Mouse (Mus musculus): ENCODE measurements around the gene Ffar4.

Gene Ffar4

DNA sequence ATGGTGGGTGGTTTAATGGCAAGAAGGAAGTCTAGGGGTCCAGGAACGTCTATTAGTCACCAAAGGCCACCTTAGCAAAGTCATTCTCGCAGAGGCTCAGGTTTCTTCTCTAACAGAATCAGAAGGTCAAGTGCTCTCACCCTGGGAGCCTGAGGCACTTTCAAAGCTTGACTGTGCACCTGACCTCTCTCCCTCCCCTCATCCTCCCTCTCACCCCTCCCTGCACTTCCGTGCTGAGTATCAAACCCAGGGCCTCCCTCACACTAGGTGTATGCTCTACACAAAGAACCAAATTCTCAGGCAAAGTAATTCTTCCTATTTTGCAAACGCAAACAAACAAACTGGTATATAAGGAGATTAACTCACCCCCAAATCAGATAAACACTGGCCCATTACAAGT lies 640 bp upstream of the Ffar4 start:
- no peak for DNase-seq (ENCODE audit: low spot score in 2 of 2)

GRCm38 (mm10) chr19:38107871-38108270 lies 11.0 kb downstream of the Ffar4 start:
- DNase-seq (ENCODE audit: low spot score in 2 of 2): no peak

DNA sequence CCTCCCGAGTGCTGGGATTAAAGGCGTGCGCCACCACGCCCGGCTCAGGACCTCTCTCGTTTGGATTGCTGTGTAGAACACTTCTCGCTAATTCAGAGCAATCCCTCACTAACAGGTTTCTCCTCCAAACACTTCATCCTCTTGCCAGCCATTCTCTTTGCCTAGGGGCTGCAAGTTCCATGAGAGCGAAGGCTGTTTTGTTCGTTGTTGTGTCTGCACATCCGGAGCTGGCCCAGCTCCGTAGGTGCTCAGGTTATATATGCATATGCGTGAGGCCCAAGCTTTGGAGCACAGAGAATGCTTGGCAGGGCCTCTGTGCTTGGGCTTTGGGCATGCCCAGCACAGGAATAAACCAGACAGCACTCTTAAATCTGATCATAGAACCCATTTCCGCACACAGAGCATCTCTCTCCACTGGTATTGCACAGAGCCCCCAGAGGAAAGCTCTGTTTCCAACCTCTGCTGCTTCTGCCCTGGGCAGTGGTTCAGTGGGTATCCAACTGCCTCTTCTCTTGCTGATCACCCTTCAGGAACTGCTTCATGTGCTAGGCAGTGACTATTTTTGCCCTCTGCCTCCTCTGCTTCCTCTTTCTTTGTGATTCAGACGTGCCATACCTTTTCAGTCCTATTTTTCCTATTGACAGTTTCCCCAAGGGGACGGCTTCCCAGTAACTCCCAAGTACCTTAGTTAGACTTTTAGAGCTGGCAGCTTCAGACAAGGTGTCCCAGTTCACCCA lies 12.8 kb downstream of the Ffar4 start:
- DNase-seq (ENCODE audit: low spot score in 2 of 2): no peak

DNA sequence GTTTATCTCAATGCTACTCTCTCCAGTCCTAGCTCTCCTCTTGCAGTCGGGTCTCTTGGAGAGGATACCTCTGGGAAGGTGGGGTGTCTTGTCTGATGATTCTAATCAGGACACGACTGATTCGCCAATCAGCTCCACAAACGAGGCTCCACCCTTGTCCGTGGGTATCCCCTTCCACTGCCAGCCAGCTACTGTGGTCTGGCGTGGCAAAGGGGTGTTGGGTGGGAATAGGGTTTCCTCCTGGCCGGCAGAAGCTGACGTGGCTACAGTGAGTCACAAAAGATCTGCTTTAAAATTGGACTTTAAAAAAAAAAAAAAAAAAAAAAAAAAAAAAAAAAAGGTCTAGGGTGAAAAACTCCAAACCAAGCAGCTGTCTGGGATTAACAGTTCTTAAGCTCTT lies 14.2 kb downstream of the Ffar4 start:
- DNase-seq (ENCODE audit: low spot score in 2 of 2): no peak

GRCm38 (mm10) chr19:38112575-38112974 lies 15.7 kb downstream of the Ffar4 start:
- DNase-seq (ENCODE audit: low spot score in 2 of 2): no peak

GRCm38 (mm10) chr19:38114834-38115491 lies 18.1 kb downstream of the Ffar4 start:
- DNase-seq (ENCODE audit: low spot score in 2 of 2): no peak

DNA sequence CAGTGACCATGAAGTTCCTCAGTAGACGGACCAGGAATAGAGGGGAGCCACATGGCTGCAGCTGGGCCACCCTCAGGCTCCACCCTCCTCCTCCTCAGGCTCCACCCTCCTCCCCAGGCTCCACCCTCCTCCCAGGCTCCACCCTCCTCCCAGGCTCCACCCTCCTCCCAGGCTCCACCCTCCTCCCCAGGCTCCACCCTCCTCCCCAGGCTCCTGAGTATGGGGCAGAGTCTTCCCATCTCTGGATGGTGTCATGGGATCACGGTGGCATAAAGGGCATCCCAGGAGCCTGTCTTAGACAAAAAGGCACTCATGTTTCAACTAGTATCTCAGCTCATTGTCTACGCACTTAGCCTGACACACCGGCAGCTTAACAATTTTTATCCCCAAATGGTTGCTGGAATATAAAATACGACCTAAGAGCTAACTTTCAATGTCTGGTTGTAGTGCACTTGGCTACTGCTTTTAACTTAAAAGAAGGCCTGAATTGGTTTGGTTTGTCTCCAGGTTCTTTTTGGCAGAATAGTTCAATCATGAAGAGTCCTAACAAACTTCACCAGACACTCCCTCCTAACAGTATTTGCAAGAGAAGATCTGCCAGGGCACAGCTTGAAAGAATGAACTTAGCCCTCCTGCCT lies 23.4 kb downstream of the Ffar4 start:
- no peak for DNase-seq (ENCODE audit: low spot score in 2 of 2)

DNA sequence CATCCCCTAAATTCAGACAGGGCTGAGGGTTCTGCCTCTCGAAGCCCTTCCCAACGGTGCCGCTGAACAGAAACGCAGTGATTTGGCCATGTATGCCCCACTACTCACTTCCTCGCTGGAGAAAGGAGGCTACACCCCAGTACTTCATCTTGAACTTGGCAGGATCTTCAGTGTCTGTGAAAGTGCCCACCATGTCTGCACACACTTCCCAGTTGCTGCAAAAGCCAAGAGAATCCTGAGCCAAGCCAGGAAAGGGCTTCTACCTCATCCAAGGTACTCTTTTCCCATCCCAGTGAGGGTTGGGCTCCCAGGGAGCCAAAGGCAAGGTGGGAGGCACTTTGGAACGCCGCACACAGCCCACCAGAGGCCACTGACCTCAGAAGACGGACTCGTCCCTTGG lies 27.1 kb downstream of the Ffar4 start:
- DNase-seq (ENCODE audit: low spot score in 2 of 2): no peak

GRCm38 (mm10) chr19:38124401-38125218 lies 27.7 kb downstream of the Ffar4 start:
- peak; percentile 26 to 30 for DNase-seq (ENCODE audit: low spot score in 2 of 2)

DNA sequence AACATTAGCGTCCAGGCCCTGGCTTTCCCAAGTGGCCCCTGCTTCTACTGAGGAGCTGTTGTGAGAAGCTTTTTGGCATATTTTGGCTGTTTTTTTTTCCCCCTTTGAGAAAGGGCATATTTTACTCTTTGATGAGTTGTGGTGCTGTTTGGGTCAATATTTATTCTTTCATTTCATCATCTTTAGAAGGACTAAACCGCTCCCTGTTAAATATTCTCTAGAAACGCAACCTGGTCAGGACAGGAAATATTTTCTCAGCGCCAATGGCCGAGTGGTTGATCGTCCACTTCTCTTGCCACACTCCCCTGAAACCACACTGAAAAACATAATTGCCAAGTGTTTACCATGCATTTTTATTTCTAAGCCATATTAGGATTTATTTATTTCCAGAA lies 28.3 kb downstream of the Ffar4 start, which contains the start of gene Rbp4:
TSS of gene Rbp4 (minus strand) at position 63 of the 392 bp plus-strand sequence.
- no peak for DNase-seq (ENCODE audit: low spot score in 2 of 2)

DNA sequence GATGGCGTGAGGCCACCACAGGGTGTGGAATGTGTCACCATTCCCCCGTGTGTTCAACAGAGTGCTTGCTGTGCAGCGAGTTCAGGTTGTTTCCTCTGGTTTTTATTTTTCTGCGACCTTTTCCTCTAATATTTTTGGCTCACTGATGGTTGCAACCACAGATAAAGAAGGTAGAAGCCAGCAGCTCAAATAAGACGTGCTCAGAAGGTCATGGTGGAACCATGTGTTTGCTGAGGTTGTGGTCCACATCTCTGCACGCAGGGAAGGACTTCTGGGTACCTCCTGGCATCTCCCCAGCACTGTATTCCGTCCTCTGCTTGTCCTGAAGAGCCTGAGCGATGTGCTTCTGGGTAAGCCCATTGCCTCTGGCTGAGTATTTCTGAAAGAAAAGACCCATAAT lies 29.8 kb downstream of the Ffar4 start:
- no peak for DNase-seq (ENCODE audit: low spot score in 2 of 2)

GRCm38 (mm10) chr19:38132481-38132880 lies 35.6 kb downstream of the Ffar4 start, which contains the start of gene Pde6c:
Gene Pde6c (plus strand): TSS chr19:38132781.
- no peak for DNase-seq (ENCODE audit: low spot score in 2 of 2)

- no peak for DNase-seq (ENCODE audit: low spot score in 2 of 2)
Measured at GRCm38 (mm10) chr19:38133986-38134385, 37.1 kb downstream of the Ffar4 start.

- DNase-seq (ENCODE audit: low spot score in 2 of 2): no peak
Measured at GRCm38 (mm10) chr19:38134806-38135205, 37.9 kb downstream of the Ffar4 start.

DNA sequence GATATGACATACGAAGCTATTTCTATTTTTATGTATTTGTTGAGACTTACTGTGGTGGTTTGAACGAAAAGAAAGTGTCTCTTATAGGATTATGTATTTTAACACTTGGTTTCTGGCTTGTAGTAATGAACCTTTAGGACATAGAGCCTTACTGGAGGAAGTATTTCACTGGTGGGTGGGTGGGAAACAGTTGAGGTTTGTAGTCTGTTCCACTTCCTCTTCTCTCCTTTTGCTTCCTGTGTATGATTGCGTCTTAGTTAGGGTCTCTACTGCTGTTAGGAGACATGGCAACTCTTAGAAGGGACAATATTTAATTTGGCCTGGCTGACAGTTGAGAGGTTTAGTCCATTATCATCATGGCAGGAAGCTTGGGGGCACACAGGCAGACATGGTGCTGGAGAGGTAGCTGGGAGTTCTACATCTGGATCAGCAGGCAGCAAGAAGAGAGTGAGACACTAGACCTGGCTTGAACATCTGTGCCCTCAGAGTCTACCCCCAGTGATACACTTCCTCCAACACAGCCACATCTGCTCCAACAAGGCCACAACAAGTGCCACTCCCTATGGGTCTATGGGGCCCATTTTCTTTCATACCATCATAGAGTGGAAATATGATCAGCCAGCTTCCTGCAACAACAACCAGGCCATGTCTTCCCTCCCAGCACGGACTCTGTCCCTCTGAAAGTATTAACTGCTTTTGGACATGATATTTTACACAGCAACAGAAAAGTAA lies 46.8 kb downstream of the Ffar4 start:
- DNase-seq (ENCODE audit: low spot score in 2 of 2): no peak

DNA sequence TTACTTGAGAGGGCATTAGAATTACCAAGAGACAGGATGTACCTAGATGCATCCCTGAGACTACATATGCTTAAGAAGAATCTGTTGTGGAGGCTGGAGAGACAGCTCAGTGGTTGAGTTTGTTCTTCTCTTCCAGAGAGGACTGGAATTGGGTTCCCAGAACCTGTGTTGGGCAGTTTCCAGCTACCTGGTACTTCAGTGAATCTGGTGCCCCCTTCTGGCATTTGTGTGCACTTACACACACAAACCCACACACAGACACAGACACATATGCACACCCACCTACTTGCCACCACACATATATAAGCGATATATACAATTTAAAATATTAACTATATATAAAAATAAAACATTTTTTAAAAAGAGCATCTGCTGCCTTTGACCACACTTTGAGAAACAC lies 59.4 kb downstream of the Ffar4 start:
- DNase-seq (ENCODE audit: low spot score in 2 of 2): no peak

- DNase-seq (ENCODE audit: low spot score in 2 of 2): no peak
Measured at GRCm38 (mm10) chr19:38161648-38162354, 64.9 kb downstream of the Ffar4 start.
